Mouse (Mus musculus): ENCODE results near the gene Ms4a6c. TPM values are rescaled to one million over a fixed set of nuclear protein-coding genes. Genes with fewer than 3 reads are reported as not detected.
"Not testable (repeated sequence)": the region's sequence is repeated elsewhere in the genome, so short reads cannot be mapped to it uniquely, and the experiment has no call there.

The Ms4a6c gene
- polyA plus RNA-seq, 1 experiment, result not detected

DNA sequence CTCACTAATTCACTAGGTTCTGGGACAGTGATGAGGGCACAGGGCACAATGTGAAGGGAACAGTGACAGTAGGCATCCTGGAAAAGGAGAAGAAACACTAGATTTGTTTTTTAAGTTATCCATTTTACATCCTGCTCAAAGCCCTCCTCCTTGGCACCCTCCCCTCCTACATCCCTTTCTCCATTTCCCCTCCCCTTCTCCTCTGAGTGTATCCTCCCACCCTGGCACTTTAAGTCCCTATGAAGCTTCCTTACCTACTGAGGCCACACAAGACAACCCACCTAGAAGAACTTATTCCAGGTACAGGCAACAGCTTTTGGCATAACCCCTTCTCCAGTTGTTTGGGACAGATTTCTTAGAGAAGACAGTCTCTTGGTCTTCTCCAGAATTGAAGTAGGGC, 47.1 kb downstream of the Ms4a6c start, which contains the start of gene Ms4a6b:
TSS of gene Ms4a6b (plus strand) at position 267 of the 400 bp plus-strand sequence.
- H3K4me1 ChIP-seq (ENCODE audit: control insufficient read depth, insufficient read depth, low read length), result no peaks in the 10 kb centered on the region
- H3K9me3 ChIP-seq (replicated peaks; ENCODE audit: control insufficient read depth, insufficient read depth, low read length, poor library complexity, severe bottlenecking), result no peaks in the 10 kb centered on the region
- H3K36me3 ChIP-seq (ENCODE audit: control insufficient read depth, insufficient read depth, low read length, poor library complexity, severe bottlenecking), result no peaks in the 10 kb centered on the region
- H3K27ac ChIP-seq (ENCODE audit: insufficient read depth, low read length), result no peak within 1 kb of the TSS
- TF ChIP-seq POLR2A (IDR thresholded peaks at IDR 0.05; ENCODE audit: insufficient read depth, low read length) (no peak), EP300 (IDR thresholded peaks at IDR 0.05; ENCODE audit: insufficient read depth, low read depth, low read length) (no peak), CTCF (IDR thresholded peaks at IDR 0.05; ENCODE audit: low read depth, low read length) (no peak)
- H3K27me3 ChIP-seq (ENCODE audit: control insufficient read depth, insufficient read depth, low read length, poor library complexity, severe bottlenecking), result no peaks in the 10 kb centered on the region
- H3K9ac ChIP-seq (ENCODE audit: low read depth, poor library complexity, severe bottlenecking), result no peak within 1 kb of the TSS
- no peak within 1 kb of the TSS for H3K4me3 ChIP-seq (ENCODE audit: low read depth, low read length)

DNA sequence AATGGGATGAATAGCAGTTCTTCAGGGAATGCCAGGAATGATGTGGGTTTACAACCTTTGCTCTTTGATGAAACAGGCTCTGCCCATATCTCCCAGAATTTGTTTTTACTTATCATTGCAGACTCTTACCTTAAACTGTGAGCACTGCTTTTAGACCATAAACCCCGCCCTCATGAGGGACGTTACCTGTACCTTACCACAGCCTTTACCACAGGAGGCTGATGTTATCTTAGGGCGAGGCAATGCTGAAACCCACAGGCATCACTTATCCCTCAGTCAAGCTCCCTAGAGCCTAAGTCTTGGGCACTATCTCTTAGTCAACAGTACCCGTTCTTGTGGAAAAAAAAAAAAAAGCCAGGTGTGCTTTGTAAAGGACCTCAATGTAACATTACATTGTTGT, 47.7 kb downstream of the Ms4a6c start:
- no peak overlapping the region for H3K4me3 ChIP-seq (ENCODE audit: low read depth, low read length)

DNA sequence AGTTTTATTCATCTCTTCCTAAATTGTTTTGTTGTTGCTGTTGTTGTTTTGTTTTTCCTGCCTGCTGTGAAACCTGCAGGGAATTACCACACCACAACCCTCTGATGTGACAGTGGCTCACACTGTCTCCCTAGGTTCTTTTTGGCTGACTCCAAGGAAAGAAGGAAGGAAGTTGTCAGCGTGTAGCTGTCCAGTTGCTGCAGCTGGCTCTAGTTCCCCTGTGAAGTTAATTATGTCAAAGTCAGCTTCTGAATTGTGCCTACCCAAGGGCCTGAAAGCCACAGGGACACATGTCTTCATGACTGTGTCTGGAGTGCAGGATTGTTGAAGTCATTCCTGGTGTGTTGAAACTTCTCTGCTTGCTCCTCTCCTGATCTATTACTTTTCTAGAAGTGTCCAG, 48.2 kb downstream of the Ms4a6c start:
- H3K36me3 ChIP-seq (ENCODE audit: control insufficient read depth, insufficient read depth, low read length, poor library complexity, severe bottlenecking); H3K27ac ChIP-seq (ENCODE audit: insufficient read depth, low read length); H3K9me3 ChIP-seq (replicated peaks; ENCODE audit: control insufficient read depth, insufficient read depth, low read length, poor library complexity, severe bottlenecking); H3K4me3 ChIP-seq (ENCODE audit: low read depth, low read length); H3K4me1 ChIP-seq (ENCODE audit: control insufficient read depth, insufficient read depth, low read length); H3K9ac ChIP-seq (ENCODE audit: low read depth, poor library complexity, severe bottlenecking); H3K27me3 ChIP-seq (ENCODE audit: control insufficient read depth, insufficient read depth, low read length, poor library complexity, severe bottlenecking): not testable (repeated sequence)

More for the DNA sequence above, 47.7 kb downstream of the Ms4a6c start:
- TF ChIP-seq CTCF (IDR thresholded peaks at IDR 0.05; ENCODE audit: low read depth, low read length), result no peak
- TF ChIP-seq POLR2A (IDR thresholded peaks at IDR 0.05; ENCODE audit: insufficient read depth, low read length), result no peak
- TF ChIP-seq EP300 (IDR thresholded peaks at IDR 0.05; ENCODE audit: insufficient read depth, low read depth, low read length), result no peak
- no peaks in the 10 kb centered on the region for H3K27me3 ChIP-seq (ENCODE audit: control insufficient read depth, insufficient read depth, low read length, poor library complexity, severe bottlenecking)
- no peak overlapping the region for H3K27ac ChIP-seq (ENCODE audit: insufficient read depth, low read length)
- H3K36me3 ChIP-seq (ENCODE audit: control insufficient read depth, insufficient read depth, low read length, poor library complexity, severe bottlenecking), result no peaks in the 10 kb centered on the region
- no peaks in the 10 kb centered on the region for H3K4me1 ChIP-seq (ENCODE audit: control insufficient read depth, insufficient read depth, low read length)
- H3K9me3 ChIP-seq (replicated peaks; ENCODE audit: control insufficient read depth, insufficient read depth, low read length, poor library complexity, severe bottlenecking), result no peaks in the 10 kb centered on the region
- no peak overlapping the region for H3K9ac ChIP-seq (ENCODE audit: low read depth, poor library complexity, severe bottlenecking)

GRCm38 (mm10) chr19:11518356-11518755, 49.2 kb downstream of the Ms4a6c start:
- H3K9me3 ChIP-seq (replicated peaks; ENCODE audit: control insufficient read depth, insufficient read depth, low read length, poor library complexity, severe bottlenecking); H3K9ac ChIP-seq (ENCODE audit: low read depth, poor library complexity, severe bottlenecking); H3K27me3 ChIP-seq (ENCODE audit: control insufficient read depth, insufficient read depth, low read length, poor library complexity, severe bottlenecking); H3K4me3 ChIP-seq (ENCODE audit: low read depth, low read length); H3K36me3 ChIP-seq (ENCODE audit: control insufficient read depth, insufficient read depth, low read length, poor library complexity, severe bottlenecking); H3K4me1 ChIP-seq (ENCODE audit: control insufficient read depth, insufficient read depth, low read length); H3K27ac ChIP-seq (ENCODE audit: insufficient read depth, low read length): not testable (repeated sequence)

DNA sequence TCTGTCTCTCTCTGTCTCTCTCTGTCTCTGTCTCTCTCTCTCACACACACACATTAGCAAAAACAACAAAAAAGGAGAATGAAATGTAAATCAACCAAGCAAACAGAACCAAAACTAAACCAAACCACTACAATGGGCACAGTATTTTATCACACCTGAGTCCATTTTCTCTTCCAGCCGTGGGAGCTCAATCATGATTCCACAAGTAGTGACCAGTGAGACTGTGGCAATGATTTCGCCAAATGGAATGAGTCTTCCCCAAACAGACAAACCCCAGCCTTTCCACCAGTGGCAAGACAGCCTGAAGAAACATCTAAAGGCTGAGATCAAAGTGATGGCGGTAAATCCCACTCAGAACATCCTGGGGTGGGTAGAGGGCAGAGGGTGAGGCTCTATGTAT, 51.0 kb downstream of the Ms4a6c start:
- H3K9me3 ChIP-seq (replicated peaks; ENCODE audit: control insufficient read depth, insufficient read depth, low read length, poor library complexity, severe bottlenecking), result no peaks in the 10 kb centered on the region
- H3K27me3 ChIP-seq (ENCODE audit: control insufficient read depth, insufficient read depth, low read length, poor library complexity, severe bottlenecking), result no peaks in the 10 kb centered on the region
- no peak overlapping the region for H3K4me3 ChIP-seq (ENCODE audit: low read depth, low read length)
- no peak overlapping the region for H3K27ac ChIP-seq (ENCODE audit: insufficient read depth, low read length)
- no peaks in the 10 kb centered on the region for H3K4me1 ChIP-seq (ENCODE audit: control insufficient read depth, insufficient read depth, low read length)
- no peak for TF ChIP-seq EP300 (IDR thresholded peaks at IDR 0.05; ENCODE audit: insufficient read depth, low read depth, low read length)
- no peak for TF ChIP-seq POLR2A (IDR thresholded peaks at IDR 0.05; ENCODE audit: insufficient read depth, low read length)
- TF ChIP-seq CTCF (IDR thresholded peaks at IDR 0.05; ENCODE audit: low read depth, low read length), result no peak
- no peak overlapping the region for H3K9ac ChIP-seq (ENCODE audit: low read depth, poor library complexity, severe bottlenecking)
- H3K36me3 ChIP-seq (ENCODE audit: control insufficient read depth, insufficient read depth, low read length, poor library complexity, severe bottlenecking), result no peaks in the 10 kb centered on the region

Other genes starting within 250 kb of the Ms4a6c start
- not detected in 2 replicates for gene Ms4a12, start 236.9 kb upstream of the Ms4a6c start, polyA plus RNA-seq (2011; ENCODE audit: insufficient read depth, insufficient read length, low read depth, missing spikeins)
- gene Ms4a1, start 203.1 kb upstream of the Ms4a6c start, polyA plus RNA-seq (2011; ENCODE audit: insufficient read depth, insufficient read length, low read depth, missing spikeins), result not detected in 2 replicates
- not detected in 2 replicates for gene Ms4a5, start 185.5 kb upstream of the Ms4a6c start, polyA plus RNA-seq (2011; ENCODE audit: insufficient read depth, insufficient read length, low read depth, missing spikeins)
- gene Ms4a14, start 154.9 kb upstream of the Ms4a6c start, polyA plus RNA-seq (2011; ENCODE audit: insufficient read depth, insufficient read length, low read depth, missing spikeins), result not detected in 2 replicates
- not detected in 2 replicates for gene Ms4a7, start 133.2 kb upstream of the Ms4a6c start, polyA plus RNA-seq (2011; ENCODE audit: insufficient read depth, insufficient read length, low read depth, missing spikeins)
- not detected in 2 replicates for gene Ms4a4a, start 93.8 kb upstream of the Ms4a6c start, polyA plus RNA-seq (2011; ENCODE audit: insufficient read depth, insufficient read length, low read depth, missing spikeins)
- gene Ms4a4c, start 64.6 kb upstream of the Ms4a6c start, polyA plus RNA-seq (2011; ENCODE audit: insufficient read depth, insufficient read length, low read depth, missing spikeins), result not detected in 2 replicates
- gene Ms4a4b, start 25.8 kb upstream of the Ms4a6c start, polyA plus RNA-seq (2011; ENCODE audit: insufficient read depth, insufficient read length, low read depth, missing spikeins), result not detected in 2 replicates
- not detected in 2 replicates for gene Gm8369, start 16.6 kb downstream of the Ms4a6c start, polyA plus RNA-seq (2011; ENCODE audit: insufficient read depth, insufficient read length, low read depth, missing spikeins)
- not detected in 2 replicates for gene Ms4a6b, start 47.1 kb downstream of the Ms4a6c start, polyA plus RNA-seq (2011; ENCODE audit: insufficient read depth, insufficient read length, low read depth, missing spikeins)
- 6.8 and 9.0 TPM in 2 replicates for gene Ms4a4d, start 67.4 kb downstream of the Ms4a6c start, polyA plus RNA-seq (2011; ENCODE audit: insufficient read depth, insufficient read length, low read depth, missing spikeins)
- gene Ms4a6d, start 135.5 kb downstream of the Ms4a6c start, polyA plus RNA-seq (2011; ENCODE audit: insufficient read depth, insufficient read length, low read depth, missing spikeins), result not detected in 2 replicates
- not detected in 2 replicates for gene Ms4a2, start 154.4 kb downstream of the Ms4a6c start, polyA plus RNA-seq (2011; ENCODE audit: insufficient read depth, insufficient read length, low read depth, missing spikeins)
- not detected in 2 replicates for gene Ms4a3, start 171.5 kb downstream of the Ms4a6c start, polyA plus RNA-seq (2011; ENCODE audit: insufficient read depth, insufficient read length, low read depth, missing spikeins)
- gene Oosp2, start 191.2 kb downstream of the Ms4a6c start, polyA plus RNA-seq (2011; ENCODE audit: insufficient read depth, insufficient read length, low read depth, missing spikeins), result not detected in 2 replicates
- gene Oosp1, start 221.8 kb downstream of the Ms4a6c start, polyA plus RNA-seq (2011; ENCODE audit: insufficient read depth, insufficient read length, low read depth, missing spikeins), result not detected in 2 replicates
- not detected in 2 replicates for gene Oosp3, start 227.7 kb downstream of the Ms4a6c start, polyA plus RNA-seq (2011; ENCODE audit: insufficient read depth, insufficient read length, low read depth, missing spikeins)

Measured in ES-Bruce4 (cell line).